Mouse (Mus musculus) CH12.LX (cell line): Measurements from ENCODE around the gene Exosc7. TPM values are rescaled to one million over a fixed set of nuclear protein-coding genes. Genes with fewer than 3 reads are reported as not detected.

Experiments used
- DNase-seq: peaks from one replicate; pipeline ENCODE4 v3.0.0-alpha.2; 2013; ENCODE audit errors: extremely low read depth
- H3K27ac ChIP-seq: 2 replicates; pipeline ENCODE4 v1.5.1; 2012; ENCODE audit warnings: low read depth, mild to moderate bottlenecking, control low read depth, moderate library complexity; ENCODE audit not compliant: insufficient read depth
- H3K27me3 ChIP-seq: replicated peaks from 2 replicates; pipeline ENCODE3; 2012; ENCODE audit warnings: inconsistent platforms
- H3K36me3 ChIP-seq, 2 experiments: replicated peaks in 1 of 2; 2 replicates each; pipeline versions ENCODE3 to v1.6.1; 2012; ENCODE audit warnings: inconsistent platforms in 1 of 2, low read length in 1 of 2, mild to moderate bottlenecking in 1 of 2, mixed read lengths in 1 of 2, moderate library complexity in 1 of 2; ENCODE audit not compliant: control insufficient read depth in 1 of 2, insufficient read depth in 1 of 2
- H3K4me1 ChIP-seq, 2 experiments: 2 replicates each; pipeline ENCODE4 v1.6.1; 2012; ENCODE audit warnings: inconsistent platforms in 1 of 2, moderate library complexity in 1 of 2; ENCODE audit not compliant: insufficient read depth in 2 of 2, control insufficient read depth in 1 of 2
- H3K4me2 ChIP-seq: 2 replicates; pipeline ENCODE4 v1.6.1; 2012; ENCODE audit warnings: low read depth, mild to moderate bottlenecking, control low read depth; ENCODE audit not compliant: poor library complexity, insufficient read depth, severe bottlenecking
- H3K4me3 ChIP-seq, 3 experiments: fragments of 150-350 bp in 1 of 3; sonication (generic) in 1 of 3; replicated peaks in 1 of 3; 2 replicates each; pipeline versions ENCODE3 to v1.5.1; 2011 to 2012; ENCODE audit warnings: low read depth in 2 of 3, low read length in 2 of 3, mild to moderate bottlenecking in 2 of 3, moderate library complexity in 2 of 3, control low read depth in 1 of 3, improper control_type of control experiment in 1 of 3, inconsistent platforms in 1 of 3, mixed read lengths in 1 of 3; ENCODE audit not compliant: poor library complexity in 1 of 3
- H3K79me2 ChIP-seq: replicated peaks from 2 replicates; pipeline ENCODE4 v1.6.1; 2012; ENCODE audit warnings: mild to moderate bottlenecking, moderate library complexity; ENCODE audit not compliant: control insufficient read depth, poor library complexity, insufficient read depth, severe bottlenecking; ENCODE audit errors: extremely low read depth
- H3K9ac ChIP-seq: 2 replicates; pipeline ENCODE4 v1.6.1; 2012; ENCODE audit warnings: low read depth, mild to moderate bottlenecking, control low read depth, moderate library complexity; ENCODE audit not compliant: insufficient read depth
- H3K9me3 ChIP-seq: replicated peaks from 2 replicates; pipeline ENCODE3; 2012; ENCODE audit warnings: low read length, inconsistent platforms, mixed read lengths
- CHD1 ChIP-seq: IDR thresholded peaks from 2 replicates; pipeline ENCODE4 v1.6.1; 2012; ENCODE audit warnings: low read depth, low read length, improper control_type of control experiment, inconsistent platforms
- CTCF ChIP-seq, 2 experiments: IDR thresholded peaks in 1 of 2; conservative IDR thresholded peaks in 1 of 2; 2 replicates each; pipeline ENCODE4 v1.5.1; 2011 to 2012; ENCODE audit warnings: low read depth in 2 of 2, low read length in 2 of 2, improper control_type of control experiment in 1 of 2, inconsistent platforms in 1 of 2, mild to moderate bottlenecking in 1 of 2, moderate library complexity in 1 of 2
- E2F4 ChIP-seq: IDR thresholded peaks from 2 replicates; pipeline ENCODE4 v1.6.1; 2011; ENCODE audit warnings: low read depth, low read length, improper control_type of control experiment; ENCODE audit not compliant: insufficient replicate concordance
- EP300 ChIP-seq: IDR thresholded peaks from 2 replicates; pipeline ENCODE4 v1.6.1; 2011; ENCODE audit warnings: low read length, improper control_type of control experiment
- ETS1 ChIP-seq: conservative IDR thresholded peaks from 2 replicates; pipeline ENCODE4 v1.6.1; 2012; ENCODE audit warnings: low read depth, mild to moderate bottlenecking, inconsistent platforms, low read length, improper control_type of control experiment, moderate library complexity
- IRF4 ChIP-seq: IDR thresholded peaks from 2 replicates; pipeline ENCODE4 v1.6.1; 2014; ENCODE audit warnings: low read depth, mild to moderate bottlenecking, inconsistent platforms, low read length, improper control_type of control experiment
- JUND ChIP-seq: conservative IDR thresholded peaks from 2 replicates; pipeline ENCODE4 v1.6.1; 2011; ENCODE audit warnings: low read depth, low read length, improper control_type of control experiment
- MAZ ChIP-seq: IDR thresholded peaks from 2 replicates; pipeline ENCODE4 v1.6.1; 2012; ENCODE audit warnings: low read depth, mild to moderate bottlenecking, inconsistent platforms, low read length, improper control_type of control experiment, moderate library complexity
- MEF2A ChIP-seq: IDR thresholded peaks from 2 replicates; pipeline ENCODE4 v1.6.1; 2014; ENCODE audit warnings: low read depth, mild to moderate bottlenecking, inconsistent platforms, low read length, improper control_type of control experiment, borderline replicate concordance
- MXI1 ChIP-seq: IDR thresholded peaks from 2 replicates; pipeline ENCODE4 v1.6.1; 2011; ENCODE audit warnings: mild to moderate bottlenecking, low read depth, low read length, improper control_type of control experiment
- MYC ChIP-seq: IDR thresholded peaks from 2 replicates; pipeline ENCODE4 v1.6.1; 2011; ENCODE audit warnings: low read depth, mild to moderate bottlenecking, improper control_type of control experiment, low read length
- NELFE ChIP-seq: IDR thresholded peaks from 2 replicates; pipeline ENCODE4 v1.6.1; 2011; ENCODE audit warnings: low read depth, low read length, improper control_type of control experiment
- NRF1 ChIP-seq: IDR thresholded peaks from 2 replicates; pipeline ENCODE4 v1.6.1; 2014; ENCODE audit warnings: low read depth, mild to moderate bottlenecking, inconsistent platforms, low read length, improper control_type of control experiment, moderate library complexity
- POLR2A ChIP-seq: IDR thresholded peaks from 2 replicates; pipeline ENCODE4 v1.6.1; 2011; ENCODE audit warnings: low read depth, mild to moderate bottlenecking, improper control_type of control experiment, low read length
- POLR2AphosphoS2 ChIP-seq: IDR thresholded peaks from 2 replicates; pipeline ENCODE4 v1.6.1; 2011; ENCODE audit warnings: low read depth, low read length, improper control_type of control experiment
- RCOR1 ChIP-seq: conservative IDR thresholded peaks from 2 replicates; pipeline ENCODE4 v1.6.1; 2012; ENCODE audit warnings: low read depth, mild to moderate bottlenecking, inconsistent platforms, low read length, improper control_type of control experiment
- USF1 ChIP-seq: IDR thresholded peaks from 2 replicates; pipeline ENCODE4 v1.6.1; 2014; ENCODE audit warnings: low read depth, mild to moderate bottlenecking, inconsistent platforms, low read length, improper control_type of control experiment
- ZNF384 ChIP-seq: IDR thresholded peaks from 2 replicates; pipeline ENCODE4 v1.6.1; 2012; ENCODE audit warnings: low read depth, low read length, improper control_type of control experiment, inconsistent platforms
- dilution Hi-C: fragments of 300-500 bp; cut with MboI; formaldehyde crosslinking; loops from 2 replicates; pipeline ENCODE4 v1.14.3; 2020; ENCODE audit warnings: low sequenced_read_pairs; ENCODE audit not compliant: extremely low pct_unique_long_range_greater_than_20kb, extremely low pct_ligation_motif_present
- in situ Hi-C: fragments of 300-500 bp; cut with MboI; formaldehyde crosslinking; loops from 3 replicates; pipeline ENCODE4 v1.14.3; 2019; ENCODE audit warnings: low sequenced_read_pairs, low pct_ligation_motif_present, low pct_unique_long_range_greater_than_20kb, mixed read lengths
- polyA plus RNA-seq: library from polyadenylated mRNA; unstranded; fragments of >175 nt; gene quantifications from 2 replicates; pipeline ENCODE4 v1.2.1, GENCODE M21; 2012; ENCODE audit warnings: low read depth; ENCODE audit not compliant: insufficient read length
- total RNA-seq, 2 experiments: library from RNA; depleted of rRNA; stranded (reverse); fragments of 300-350 nt in 1 of 2; fragments of >200 nt in 1 of 2; gene quantifications; 2 replicates each; pipeline ENCODE4 v1.2.3; 2012 to 2014

Gene Exosc7
- total and polyA plus RNA-seq, 3 experiments: 135 to 143 (median 139) TPM

DNA sequence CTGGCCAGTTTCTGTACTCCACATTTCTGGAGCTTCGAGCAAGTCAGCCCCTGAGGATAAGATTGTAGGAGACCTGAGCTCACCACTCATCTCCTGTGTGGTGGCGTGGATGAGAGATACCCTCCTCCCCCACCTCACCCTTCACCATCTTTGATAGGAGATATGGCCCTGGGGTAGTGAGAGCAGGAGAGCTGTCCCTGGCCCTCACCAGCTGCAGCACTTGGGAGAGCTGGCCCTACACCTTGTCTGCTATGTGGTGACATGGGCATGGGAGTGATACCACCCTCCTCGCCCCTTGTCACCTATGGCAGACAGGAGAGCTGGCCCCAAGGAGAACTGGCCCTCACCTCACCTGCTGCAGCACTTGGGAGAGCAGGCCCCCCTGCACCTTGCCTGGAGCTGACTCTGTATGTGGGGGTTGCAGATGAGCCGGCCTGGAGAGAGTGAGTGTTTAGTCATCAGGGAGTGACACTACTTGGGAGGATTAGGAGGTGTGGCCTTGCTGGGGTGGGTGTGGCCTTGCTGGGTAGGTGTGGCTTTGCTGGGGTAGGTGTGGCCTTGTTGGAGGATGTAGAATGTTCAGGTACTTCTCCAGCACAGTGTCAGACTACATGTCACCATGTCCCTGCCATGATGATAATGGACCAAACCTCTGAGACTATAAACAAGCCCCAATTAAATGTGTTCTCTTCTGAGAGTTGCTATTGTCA lies 50.1 kb downstream of the Exosc7 start:
- dilution Hi-C loops: no loop called here
- in situ Hi-C loops: loop anchor here (5.0 kb wide), 1 partner anchor 94 kb away; no protein-coding TSS in a partner anchor
- H3K27me3 ChIP-seq: no peaks in the 10 kb centered on the region
- peaks cover 4% of the 10 kb centered on the region for H3K9me3 ChIP-seq
- H3K9ac ChIP-seq: no peak overlapping the region
- no peak overlapping the region for H3K4me3 ChIP-seq
- H3K4me2 ChIP-seq: no peak overlapping the region
- H3K27ac ChIP-seq: no peak overlapping the region
- DNase-seq: no peak
- no peaks in the 10 kb centered on the region for H3K36me3 ChIP-seq
- no peaks in the 10 kb centered on the region for H3K79me2 ChIP-seq
- TF ChIP-seq USF1: no peak
- no peak for TF ChIP-seq POLR2A
- TF ChIP-seq MYC: no peak
- no peak for TF ChIP-seq IRF4
- TF ChIP-seq ZNF384: no peak
- TF ChIP-seq ETS1: no peak
- no peak for TF ChIP-seq EP300
- H3K4me1 ChIP-seq: peaks cover 5 to 8% of the 10 kb centered on the region in 2 experiments; a peak in 3 of 4 replicates

DNA sequence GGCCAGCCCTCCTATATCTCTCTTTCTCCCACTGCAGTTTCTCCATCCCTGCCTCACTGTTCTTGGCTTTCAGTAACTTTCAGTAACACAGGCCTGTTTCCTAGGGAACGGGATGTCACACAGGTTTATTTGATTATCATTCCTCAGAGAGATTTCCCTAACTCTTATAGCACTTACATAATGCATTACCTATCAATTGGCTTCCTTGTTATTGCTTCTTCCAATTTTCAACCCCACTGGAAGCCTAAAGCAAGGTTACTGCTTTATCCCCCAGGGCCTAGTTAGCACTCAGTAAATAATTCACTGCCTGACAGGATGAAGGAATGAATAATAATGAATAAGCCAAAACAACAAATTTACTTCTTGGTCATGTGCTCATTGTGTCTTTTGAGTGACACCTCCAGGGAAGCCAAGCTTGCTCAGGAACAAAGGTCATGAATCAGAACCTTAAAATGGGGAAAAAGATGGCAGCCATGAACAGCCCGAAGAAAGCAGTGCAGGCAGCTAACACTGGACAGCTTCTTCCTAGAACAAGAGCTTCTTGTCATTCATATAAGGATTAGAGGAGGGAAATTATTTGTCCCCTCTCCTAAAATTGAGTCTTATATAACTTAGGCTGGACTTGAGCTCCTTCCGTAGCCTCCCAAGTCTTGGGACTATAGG lies 52.9 kb downstream of the Exosc7 start:
- H3K4me1 ChIP-seq: peaks cover 2 to 5% of the 10 kb centered on the region in 2 experiments; a peak in 1 of 4 replicates
- in situ Hi-C loops: no loop called here
- no peak overlapping the region for H3K4me3 ChIP-seq
- H3K9me3 ChIP-seq: peaks cover 4% of the 10 kb centered on the region
- peaks cover 0 to 2% of the 10 kb centered on the region in 2 experiments for H3K36me3 ChIP-seq
- TF ChIP-seq E2F4 (no peak), MXI1 (no peak), CHD1 (no peak), JUND (no peak), ETS1 (no peak), NELFE (no peak), NRF1 (no peak), RCOR1 (no peak), POLR2AphosphoS2 (no peak), USF1 (no peak), MEF2A (no peak), CTCF (conservative IDR thresholded peaks at IDR 0.05 in 1 of 2, IDR thresholded peaks at IDR 0.05 in 1 of 2; ENCODE audit: low read depth in 2 of 2, low read length in 2 of 2) (no peak), MAZ (no peak), MYC (no peak)
- TF ChIP-seq, all 38 proteins: peak for 0
- H3K27me3 ChIP-seq: no peaks in the 10 kb centered on the region
- DNase-seq: no peak
- no peaks in the 10 kb centered on the region for H3K79me2 ChIP-seq
- no peak overlapping the region for H3K4me2 ChIP-seq
- dilution Hi-C loops: no loop called here
- no peak overlapping the region for H3K27ac ChIP-seq
- no peak overlapping the region for H3K9ac ChIP-seq
